Mouse (Mus musculus) adrenal gland (tissue): Measurements from ENCODE around the gene Nkd1.

Experiments
- intact Hi-C: fragments of 180-260 bp; cut with DNase I; formaldehyde crosslinking; loops from one replicate; pipeline ENCODE4 v1.15.1; 2025

The Nkd1 gene

DNA sequence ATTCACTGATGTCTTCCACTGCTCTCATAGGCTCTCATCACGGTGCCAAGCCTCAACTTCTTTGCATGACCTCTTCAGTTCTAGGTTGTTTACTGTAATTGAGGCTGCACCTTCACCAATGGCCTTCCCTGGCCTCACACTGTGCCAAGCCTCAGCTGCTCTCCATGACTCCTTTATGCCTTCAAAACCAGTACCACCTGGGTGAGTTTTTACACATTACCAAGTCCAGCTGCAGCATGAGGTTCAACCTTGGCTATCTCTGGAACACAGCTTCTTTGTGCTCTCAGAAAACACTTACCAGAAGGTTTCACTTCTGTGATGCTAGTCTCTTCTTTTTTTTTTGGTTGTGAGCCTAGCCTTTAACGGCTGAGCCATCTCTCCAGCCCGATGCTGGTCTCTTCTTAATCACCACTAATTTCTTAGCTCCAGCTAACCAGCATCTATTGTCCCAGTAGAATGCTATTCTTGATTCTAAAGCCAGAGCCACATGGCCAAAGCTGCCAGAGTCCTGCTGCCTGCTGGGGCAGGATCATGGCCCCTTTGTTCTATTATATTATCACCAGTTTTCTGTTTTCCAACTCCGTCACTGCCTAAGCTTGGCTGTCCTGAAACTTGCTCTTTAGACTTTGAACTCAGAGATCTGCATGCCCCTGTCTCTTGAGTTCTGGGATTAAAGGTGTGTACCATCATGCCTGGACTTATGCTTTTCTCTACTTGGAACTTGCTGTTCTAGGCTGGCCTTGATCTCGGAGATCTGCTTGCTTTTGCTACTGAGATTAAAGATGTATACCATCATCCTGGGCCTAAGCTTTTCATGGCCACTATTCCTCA is 121.8 kb downstream of the Nkd1 start:
- intact Hi-C loops: no loop called here
